Mouse (Mus musculus): ENCODE data around the gene Tut4. TPM values are rescaled to one million over a fixed set of nuclear protein-coding genes. Genes with fewer than 3 reads are reported as not detected.

Gene Tut4
- polyA plus RNA-seq, 1 experiment, result 23.7 TPM

- Histone ChIP-seq H3K4me3 (ENCODE audit: insufficient read depth, low read depth, low read length) (no peak overlapping the region), H3K27ac (ENCODE audit: insufficient read depth, low read depth, low read length) (no peak overlapping the region), H3K27me3 (replicated peaks; ENCODE audit: control insufficient read depth, insufficient read depth, low read length) (no peaks in the 10 kb centered on the region), H3K36me3 (ENCODE audit: control insufficient read depth, insufficient read depth, low read length) (no peaks in the 10 kb centered on the region), H3K4me1 (ENCODE audit: control insufficient read depth, insufficient read depth, low read length) (peaks cover 3% of the 10 kb centered on the region; the same call in 1 of the 2 replicates)
- 49% methylated on average over 6 of the region's 6 CpGs for WGBS
- DNase-seq, result no peak
- TF ChIP-seq CTCF (conservative IDR thresholded peaks at IDR 0.05; ENCODE audit: insufficient read depth, insufficient read length, low read depth, low read length) (no peak), POLR2A (IDR thresholded peaks at IDR 0.05; ENCODE audit: low read depth, low read length) (no peak)
Measured at GRCm38 (mm10) chr4:108433341-108433740, 25.9 kb upstream of the Tut4 start.

GRCm38 (mm10) chr4:108434221-108434620 is 25.0 kb upstream of the Tut4 start:
- WGBS, result 88% methylated on average over 4 of the region's 4 CpGs
- Histone ChIP-seq H3K27me3 (replicated peaks; ENCODE audit: control insufficient read depth, insufficient read depth, low read length) (no peaks in the 10 kb centered on the region), H3K4me1 (ENCODE audit: control insufficient read depth, insufficient read depth, low read length) (peaks cover 3% of the 10 kb centered on the region; the same call in 1 of the 2 replicates), H3K27ac (ENCODE audit: insufficient read depth, low read depth, low read length) (no peak overlapping the region), H3K36me3 (ENCODE audit: control insufficient read depth, insufficient read depth, low read length) (no peaks in the 10 kb centered on the region), H3K4me3 (ENCODE audit: insufficient read depth, low read depth, low read length) (no peak overlapping the region)
- DNase-seq, result no peak
- TF ChIP-seq POLR2A (IDR thresholded peaks at IDR 0.05; ENCODE audit: low read depth, low read length), result no peak
- no peak for TF ChIP-seq CTCF (conservative IDR thresholded peaks at IDR 0.05; ENCODE audit: insufficient read depth, insufficient read length, low read depth, low read length)

GRCm38 (mm10) chr4:108434781-108435180 is 24.4 kb upstream of the Tut4 start:
- Histone ChIP-seq H3K36me3 (ENCODE audit: control insufficient read depth, insufficient read depth, low read length) (no peaks in the 10 kb centered on the region), H3K27ac (ENCODE audit: insufficient read depth, low read depth, low read length) (no peak overlapping the region), H3K4me3 (ENCODE audit: insufficient read depth, low read depth, low read length) (no peak overlapping the region), H3K4me1 (ENCODE audit: control insufficient read depth, insufficient read depth, low read length) (peaks cover 3% of the 10 kb centered on the region; the same call in 1 of the 2 replicates), H3K27me3 (replicated peaks; ENCODE audit: control insufficient read depth, insufficient read depth, low read length) (no peaks in the 10 kb centered on the region)
- no peak for DNase-seq
- TF ChIP-seq POLR2A (IDR thresholded peaks at IDR 0.05; ENCODE audit: low read depth, low read length), result no peak
- no peak for TF ChIP-seq CTCF (conservative IDR thresholded peaks at IDR 0.05; ENCODE audit: insufficient read depth, insufficient read length, low read depth, low read length)
- WGBS, result over 99% methylated on average over 3 of the region's 3 CpGs

GRCm38 (mm10) chr4:108435646-108436045 is 23.6 kb upstream of the Tut4 start:
- no peak for TF ChIP-seq CTCF (conservative IDR thresholded peaks at IDR 0.05; ENCODE audit: insufficient read depth, insufficient read length, low read depth, low read length)
- TF ChIP-seq POLR2A (IDR thresholded peaks at IDR 0.05; ENCODE audit: low read depth, low read length), result no peak
- Histone ChIP-seq H3K4me1 (ENCODE audit: control insufficient read depth, insufficient read depth, low read length) (peaks cover 3% of the 10 kb centered on the region; the same call in 1 of the 2 replicates), H3K27me3 (replicated peaks; ENCODE audit: control insufficient read depth, insufficient read depth, low read length) (no peaks in the 10 kb centered on the region), H3K36me3 (ENCODE audit: control insufficient read depth, insufficient read depth, low read length) (no peaks in the 10 kb centered on the region), H3K4me3 (ENCODE audit: insufficient read depth, low read depth, low read length) (no peak overlapping the region), H3K27ac (ENCODE audit: insufficient read depth, low read depth, low read length) (no peak overlapping the region)
- 78% methylated on average over 3 of the region's 3 CpGs for WGBS
- DNase-seq, result no peak

- Histone ChIP-seq H3K4me1 (ENCODE audit: control insufficient read depth, insufficient read depth, low read length) (peaks cover 3% of the 10 kb centered on the region; the same call in 1 of the 2 replicates), H3K27ac (ENCODE audit: insufficient read depth, low read depth, low read length) (no peak overlapping the region), H3K4me3 (ENCODE audit: insufficient read depth, low read depth, low read length) (no peak overlapping the region), H3K36me3 (ENCODE audit: control insufficient read depth, insufficient read depth, low read length) (no peaks in the 10 kb centered on the region), H3K27me3 (replicated peaks; ENCODE audit: control insufficient read depth, insufficient read depth, low read length) (no peaks in the 10 kb centered on the region)
- no peak for DNase-seq
- TF ChIP-seq POLR2A (IDR thresholded peaks at IDR 0.05; ENCODE audit: low read depth, low read length) (no peak), CTCF (conservative IDR thresholded peaks at IDR 0.05; ENCODE audit: insufficient read depth, insufficient read length, low read depth, low read length) (no peak)
- 86% methylated on average over 1 of the region's 1 CpGs for WGBS
Measured at GRCm38 (mm10) chr4:108436225-108436624, 23.0 kb upstream of the Tut4 start.

GRCm38 (mm10) chr4:108438082-108438840 is 21.0 kb upstream of the Tut4 start:
- DNase-seq, result peak; percentile 76
- Histone ChIP-seq H3K4me1 (ENCODE audit: control insufficient read depth, insufficient read depth, low read length) (peaks cover 3% of the 10 kb centered on the region; the same call in 1 of the 2 replicates), H3K27me3 (replicated peaks; ENCODE audit: control insufficient read depth, insufficient read depth, low read length) (no peaks in the 10 kb centered on the region), H3K36me3 (ENCODE audit: control insufficient read depth, insufficient read depth, low read length) (no peaks in the 10 kb centered on the region), H3K4me3 (ENCODE audit: insufficient read depth, low read depth, low read length) (no peak overlapping the region), H3K27ac (ENCODE audit: insufficient read depth, low read depth, low read length) (no peak overlapping the region)
- TF ChIP-seq POLR2A (IDR thresholded peaks at IDR 0.05; ENCODE audit: low read depth, low read length) (no peak), CTCF (conservative IDR thresholded peaks at IDR 0.05; ENCODE audit: insufficient read depth, insufficient read length, low read depth, low read length) (no peak)
- 46% methylated on average over 6 of the region's 6 CpGs for WGBS

- no peak for TF ChIP-seq CTCF (conservative IDR thresholded peaks at IDR 0.05; ENCODE audit: insufficient read depth, insufficient read length, low read depth, low read length)
- no peak for TF ChIP-seq POLR2A (IDR thresholded peaks at IDR 0.05; ENCODE audit: low read depth, low read length)
- no peaks in the 10 kb centered on the region for H3K4me1 ChIP-seq (ENCODE audit: control insufficient read depth, insufficient read depth, low read length)
- no peaks in the 10 kb centered on the region for H3K36me3 ChIP-seq (ENCODE audit: control insufficient read depth, insufficient read depth, low read length)
- no peak for DNase-seq
- no peak overlapping the region for H3K4me3 ChIP-seq (ENCODE audit: insufficient read depth, low read depth, low read length)
- no peak overlapping the region for H3K27ac ChIP-seq (ENCODE audit: insufficient read depth, low read depth, low read length)
- H3K27me3 ChIP-seq (replicated peaks; ENCODE audit: control insufficient read depth, insufficient read depth, low read length), result no peaks in the 10 kb centered on the region
- WGBS, result 94% methylated on average over 7 of the region's 7 CpGs
Measured at GRCm38 (mm10) chr4:108448091-108448490, 11.1 kb upstream of the Tut4 start.
